Mouse (Mus musculus) olfactory bulb, adult 2 months (tissue): ENCODE results near the gene Dock8.

Source experiments
- CTCF ChIP-seq: fragments of 200-500 bp; IDR thresholded peaks from 2 replicates; pipeline ENCODE4 v1.5.1; 2012; ENCODE audit warnings: low read depth, mild to moderate bottlenecking, low read length, moderate library complexity; ENCODE audit not compliant: insufficient read depth
- POLR2A ChIP-seq: fragments of 200-500 bp; IDR thresholded peaks from 2 replicates; pipeline ENCODE4 v1.6.1; 2012; ENCODE audit warnings: mild to moderate bottlenecking, low read depth, low read length, moderate library complexity; ENCODE audit not compliant: insufficient read depth

DNA sequence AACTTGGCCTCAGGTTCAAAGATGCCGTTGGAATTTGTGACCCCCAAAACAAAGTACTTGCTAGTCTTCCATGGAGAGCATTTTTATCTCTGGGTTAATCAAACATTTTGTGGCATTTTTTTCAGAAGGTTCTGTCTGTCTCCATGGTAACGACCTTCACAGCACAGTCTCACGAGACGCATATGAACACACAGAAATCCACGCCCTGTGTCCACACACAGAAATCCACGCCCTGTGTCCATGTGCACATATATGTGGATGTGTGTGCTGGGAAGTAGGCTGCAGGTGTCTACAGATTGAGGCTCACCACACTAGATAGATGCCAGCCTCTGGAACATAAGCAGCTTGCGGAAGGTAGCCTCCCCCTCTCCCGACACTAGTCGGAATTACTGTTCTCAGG, 66.9 kb downstream of the Dock8 start:
- TF ChIP-seq CTCF (no peak), POLR2A (no peak)
